Mouse (Mus musculus) cerebellum, adult 9-10 months (tissue): ENCODE measurements around the gene Chaf1a.

Experiments used
- DNase-seq: peaks from one replicate; pipeline ENCODE4 v3.0.0; 2022

Chaf1a gene

DNA sequence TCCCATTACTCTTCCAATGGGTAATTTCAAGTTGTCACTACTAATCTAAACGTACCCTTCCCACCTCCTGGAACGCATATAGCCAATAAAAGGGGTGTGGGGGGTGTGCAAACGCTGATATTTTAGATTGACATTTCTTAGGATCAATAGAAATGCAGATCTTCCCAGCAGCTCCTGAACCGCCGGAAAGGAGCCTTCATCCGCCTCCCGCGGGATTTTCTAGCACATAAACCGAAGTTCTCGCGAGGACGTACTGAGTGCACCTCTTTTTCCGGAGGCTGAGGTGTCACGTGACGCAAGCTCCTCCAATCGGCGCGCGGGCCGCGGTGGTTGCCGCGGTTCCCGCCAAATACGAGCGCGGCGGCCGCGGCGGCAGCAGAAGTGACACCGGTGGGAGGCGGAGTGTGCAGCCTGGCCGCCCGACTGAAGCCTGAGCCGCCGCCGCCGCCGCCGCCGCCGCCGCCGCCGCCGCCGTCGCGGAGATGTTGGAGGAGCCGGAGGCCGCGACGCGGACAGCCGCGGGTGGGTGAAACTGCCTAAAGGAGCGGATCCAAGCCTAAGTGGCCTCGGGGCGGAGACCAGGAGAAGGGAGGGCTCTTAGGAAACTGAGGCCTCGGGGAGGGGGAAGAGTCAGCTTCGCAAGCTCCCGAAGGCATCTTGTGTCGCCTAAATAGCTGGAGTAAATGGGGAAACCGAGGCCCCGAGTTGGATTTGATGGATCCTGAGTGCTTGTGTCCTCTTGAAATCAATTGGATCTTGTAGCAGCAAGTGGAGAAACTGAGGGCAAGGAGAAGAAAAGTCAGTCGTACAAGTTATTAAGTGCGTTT lies at the start of gene Chaf1a:
Gene Chaf1a (plus strand): TSS at position 410 of the 827 bp plus-strand sequence.
- peak; percentile 97 for DNase-seq

DNA sequence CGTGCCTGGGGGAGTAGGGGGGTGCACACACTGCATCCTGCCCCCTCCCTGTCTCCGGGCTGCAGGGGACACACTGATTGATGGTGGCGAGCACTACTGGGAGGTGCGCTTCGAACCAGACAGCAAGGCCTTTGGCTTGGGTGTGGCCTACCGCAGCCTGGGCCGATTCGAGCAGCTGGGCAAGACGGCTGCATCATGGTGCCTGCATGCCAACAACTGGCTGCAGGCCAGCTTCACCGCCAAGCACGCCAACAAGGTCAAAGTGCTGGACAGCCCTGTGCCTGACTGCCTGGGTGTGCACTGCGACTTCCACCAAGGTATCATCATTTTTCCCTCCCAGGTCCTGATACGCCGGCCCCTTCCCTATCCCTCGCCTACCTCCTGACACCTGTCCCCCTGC lies 44.2 kb upstream of the Chaf1a start:
- no peak for DNase-seq

DNA sequence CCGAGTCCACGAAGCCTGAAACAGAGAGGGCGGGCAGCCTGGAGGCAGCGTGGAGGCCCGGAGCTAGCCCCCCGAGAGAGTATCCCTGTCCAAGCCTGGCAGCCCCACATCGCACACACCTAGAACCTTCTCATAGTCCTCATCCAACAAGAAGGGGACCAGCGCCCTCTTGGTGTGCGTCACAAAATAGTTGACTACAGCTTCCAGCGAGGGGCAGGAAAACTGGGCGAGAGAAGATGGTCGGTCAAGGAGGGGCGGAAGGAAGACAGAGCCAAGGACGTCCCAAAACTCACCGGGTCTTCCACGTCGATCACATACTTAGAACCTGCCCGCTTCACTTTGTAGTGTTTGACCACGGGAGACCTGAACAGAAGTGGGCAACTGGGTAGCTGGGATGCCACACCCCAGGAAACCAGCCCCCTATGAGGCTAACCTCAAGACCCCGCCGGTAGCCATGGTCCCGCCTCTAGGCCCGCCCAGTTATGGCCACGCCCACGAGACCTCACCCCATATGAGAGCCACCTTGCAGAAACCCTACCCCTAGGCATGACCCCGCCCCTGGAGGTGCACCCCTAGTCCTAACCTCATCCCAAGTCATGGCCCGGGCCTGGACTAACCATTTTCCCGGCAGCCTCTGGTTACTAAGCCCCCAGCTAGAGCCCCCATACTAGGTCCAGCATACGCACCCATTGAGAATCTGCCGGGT lies 40.3 kb upstream of the Chaf1a start:
- no peak for DNase-seq

DNA sequence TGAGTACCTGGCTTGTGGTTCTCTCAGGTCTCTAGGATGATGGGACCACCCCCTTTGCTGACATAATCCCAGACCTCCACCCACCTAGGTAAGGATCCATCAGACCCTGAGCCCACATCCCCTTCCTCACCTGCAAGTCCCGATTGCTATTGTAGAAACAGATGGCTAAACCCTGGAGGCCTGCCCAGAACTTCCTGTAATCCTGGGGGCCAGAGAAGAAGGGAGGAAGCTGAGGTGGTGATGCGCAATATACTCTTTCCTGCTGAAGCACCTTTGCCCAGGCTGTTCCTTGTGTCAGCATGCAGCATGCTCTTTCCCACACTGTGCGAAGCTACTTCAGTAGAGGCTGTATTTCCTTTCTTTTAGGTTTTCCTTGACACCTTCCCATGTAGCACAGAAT lies 37.2 kb upstream of the Chaf1a start:
- DNase-seq = peak; percentile 63

DNA sequence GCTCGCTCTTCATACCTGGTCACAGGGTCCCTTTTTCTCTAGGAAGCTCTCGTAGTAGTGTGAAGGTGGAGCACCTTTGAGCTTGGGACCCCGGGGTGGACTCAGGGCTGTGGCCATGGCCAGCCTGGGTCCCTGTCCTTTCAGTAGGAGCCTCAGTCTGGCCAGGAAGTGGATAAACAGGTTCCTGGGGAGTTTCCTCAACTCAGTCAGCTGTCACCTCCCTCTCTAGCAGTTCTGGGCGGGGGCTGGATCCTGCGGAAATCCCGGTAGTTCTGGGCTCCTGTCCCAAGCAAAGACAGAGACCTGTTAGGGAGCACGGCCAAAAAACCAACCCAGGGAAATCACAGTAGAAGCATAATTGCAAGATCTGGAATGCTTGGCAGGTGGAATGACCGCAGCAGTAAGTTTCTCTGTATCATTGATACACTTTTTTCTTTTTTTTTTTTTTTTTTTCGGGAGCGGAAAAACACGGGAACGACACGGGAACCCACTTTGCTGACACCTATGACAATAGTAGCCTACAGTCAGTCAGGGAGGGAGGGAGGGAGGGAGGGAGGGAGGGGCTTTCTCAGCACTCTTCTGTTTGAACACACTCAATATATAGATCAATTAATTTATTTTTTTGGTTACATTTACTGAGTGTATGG lies 34.7 kb upstream of the Chaf1a start, which contains the start of the genes Stap2 and Mpnd:
Gene Stap2 (minus strand): TSS at position 170 of the 647 bp plus-strand sequence.
Gene Mpnd (plus strand): TSS at position 297 of the 647 bp plus-strand sequence.
- DNase-seq = peak; percentile 74

DNA sequence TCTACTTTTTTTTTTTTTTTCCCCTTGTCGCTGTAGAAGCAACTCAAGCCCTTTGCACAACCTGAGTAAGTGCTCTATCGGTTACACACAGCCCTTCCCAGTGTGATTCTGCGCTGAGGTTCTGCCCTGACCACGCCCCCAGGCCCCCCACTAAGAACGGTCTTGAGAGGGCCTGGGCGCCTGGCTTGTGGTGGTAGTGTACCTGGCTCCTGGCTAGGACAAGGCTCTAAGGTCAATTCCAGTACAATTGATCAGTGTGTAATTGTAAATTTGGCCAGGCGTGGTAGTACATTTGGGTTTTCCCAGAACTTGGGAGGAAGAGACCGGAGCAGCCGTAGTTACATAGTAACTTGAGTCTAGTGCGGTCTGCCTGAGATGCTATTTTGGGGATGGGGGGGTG lies 33.3 kb upstream of the Chaf1a start:
- DNase-seq = peak; percentile 68

DNA sequence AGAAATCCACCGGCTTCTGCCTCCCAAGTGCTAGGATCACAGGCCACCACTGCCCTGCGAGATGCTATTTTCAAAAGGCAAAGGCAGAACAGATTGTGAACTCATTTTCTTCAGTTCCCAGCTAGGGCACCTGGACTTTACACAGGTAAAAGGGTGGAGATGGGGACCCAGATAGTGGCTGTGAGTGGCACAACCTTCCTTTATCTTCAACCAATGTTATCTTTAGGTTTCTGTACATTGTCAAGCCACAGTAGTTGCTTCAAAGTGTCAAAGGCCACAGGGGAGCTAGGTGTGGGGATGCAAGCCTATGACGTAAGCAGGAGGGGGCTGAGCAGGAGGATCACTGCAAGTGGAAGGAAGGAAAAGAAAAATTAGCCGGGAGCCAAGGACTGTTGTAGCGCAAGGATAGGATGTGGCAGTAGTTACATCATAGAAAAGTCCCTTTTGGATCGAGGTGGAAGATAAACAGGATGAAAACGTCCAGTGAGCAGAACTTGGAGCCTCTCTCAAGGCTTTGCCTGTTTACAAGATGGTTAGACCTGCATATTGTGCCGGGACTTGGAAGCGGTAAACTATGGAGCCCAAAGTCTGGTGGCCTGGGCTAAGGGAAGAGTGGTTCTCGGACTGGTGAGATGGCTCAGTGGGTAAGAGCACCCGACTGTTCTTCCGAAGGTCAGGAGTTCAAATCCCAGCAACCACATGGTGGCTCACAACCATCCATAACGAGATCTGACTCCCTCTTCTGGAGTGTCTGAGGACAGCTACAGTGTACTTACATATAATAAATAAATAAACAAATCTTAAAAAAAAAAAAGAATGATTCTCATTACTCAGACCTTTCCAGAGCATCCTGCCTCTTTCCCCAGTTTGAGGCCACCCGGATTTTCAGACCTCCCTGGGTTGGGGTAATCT lies 32.5 kb upstream of the Chaf1a start:
- DNase-seq = peak; percentile 62

DNA sequence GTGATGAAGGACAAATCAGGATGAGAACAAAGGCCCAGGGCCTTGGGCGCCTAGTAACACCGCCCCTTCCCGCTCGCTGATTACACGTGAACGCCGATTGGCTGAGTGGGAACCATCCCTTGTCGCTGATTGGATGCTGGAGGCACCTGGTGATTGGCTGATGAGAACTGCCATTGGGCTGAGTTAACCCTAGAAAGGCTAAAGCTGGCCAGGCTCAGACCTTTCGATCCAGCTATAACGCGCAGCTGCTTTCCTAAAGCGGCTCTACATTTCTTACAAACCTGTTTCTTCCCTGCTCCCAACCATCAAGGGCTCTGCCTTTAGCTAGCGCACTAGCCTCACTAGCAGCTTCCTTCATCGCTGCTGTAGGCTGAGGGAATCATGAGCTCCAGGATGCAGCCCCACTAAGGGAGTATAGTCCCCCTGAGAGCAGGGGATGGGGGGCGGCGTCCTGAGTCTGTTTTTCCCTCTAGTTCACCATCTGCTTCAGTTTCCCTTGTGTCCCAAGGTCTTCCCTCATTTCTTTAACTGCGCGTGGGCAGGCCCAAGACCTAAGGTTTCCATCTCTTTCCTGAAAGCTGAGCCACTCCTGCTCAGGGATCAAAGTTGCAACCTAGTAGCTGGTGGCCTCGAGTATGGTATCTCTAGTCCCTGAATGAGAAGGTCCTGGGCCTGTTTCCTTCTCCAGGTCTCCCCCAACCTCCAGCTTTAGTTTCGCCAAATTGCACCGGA lies 31.7 kb upstream of the Chaf1a start:
- DNase-seq = peak; percentile 95

DNA sequence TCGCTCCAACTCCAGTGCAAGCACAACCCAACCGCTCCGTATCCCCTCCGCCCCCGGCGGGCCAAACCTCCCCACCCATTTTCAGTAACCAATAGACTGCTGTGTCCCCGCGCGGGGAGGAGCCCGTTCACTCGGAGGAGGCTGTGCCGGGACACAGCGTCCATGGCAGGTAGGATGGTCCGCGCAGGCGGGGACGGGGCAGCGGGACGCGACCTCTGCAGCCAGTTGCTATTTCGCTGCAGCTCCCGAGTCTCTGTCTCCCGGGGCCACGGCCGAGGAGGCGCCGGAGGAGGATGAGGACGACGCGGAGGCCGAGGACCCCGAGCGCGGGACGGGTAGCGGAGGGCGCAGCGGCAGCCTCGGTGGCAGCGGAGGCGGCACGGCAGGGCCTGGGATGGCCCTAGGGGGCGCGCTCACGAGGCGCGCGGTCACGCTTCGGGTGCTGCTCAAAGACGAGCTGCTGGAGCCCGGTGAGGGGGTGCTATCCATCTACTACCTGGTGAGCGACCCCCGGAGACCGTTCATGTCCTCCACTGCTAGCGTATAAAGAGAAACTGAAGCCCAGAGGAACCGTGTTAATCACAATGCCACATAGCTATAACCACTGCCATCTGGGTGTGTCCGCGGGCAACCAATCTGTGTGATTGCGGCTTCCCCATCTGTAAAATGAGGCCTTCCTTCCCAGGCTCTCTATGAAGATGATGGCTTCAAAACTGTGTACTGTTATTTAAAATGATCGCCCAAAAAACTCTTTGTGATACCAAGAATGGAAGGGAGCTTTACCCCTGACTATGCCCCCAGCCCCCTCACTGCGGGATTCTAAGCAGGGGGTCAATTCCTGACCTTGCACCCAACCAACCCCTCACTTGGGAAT lies 30.9 kb upstream of the Chaf1a start:
- DNase-seq = peak; percentile 93

DNA sequence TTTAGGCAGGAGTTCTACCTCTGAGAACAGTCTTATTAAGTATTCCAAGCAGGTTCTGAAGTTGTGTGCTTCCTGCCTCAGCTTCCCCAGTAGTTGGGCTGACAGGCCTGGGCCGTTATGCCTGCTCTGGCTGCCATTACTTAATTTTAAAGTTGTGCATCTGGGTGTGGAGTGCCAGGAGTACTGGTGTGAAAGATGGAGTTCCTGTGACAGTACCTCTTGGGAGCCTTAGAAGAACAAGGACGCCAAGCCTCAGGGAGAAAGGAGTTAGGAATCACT lies 30.3 kb upstream of the Chaf1a start:
- DNase-seq = no peak

DNA sequence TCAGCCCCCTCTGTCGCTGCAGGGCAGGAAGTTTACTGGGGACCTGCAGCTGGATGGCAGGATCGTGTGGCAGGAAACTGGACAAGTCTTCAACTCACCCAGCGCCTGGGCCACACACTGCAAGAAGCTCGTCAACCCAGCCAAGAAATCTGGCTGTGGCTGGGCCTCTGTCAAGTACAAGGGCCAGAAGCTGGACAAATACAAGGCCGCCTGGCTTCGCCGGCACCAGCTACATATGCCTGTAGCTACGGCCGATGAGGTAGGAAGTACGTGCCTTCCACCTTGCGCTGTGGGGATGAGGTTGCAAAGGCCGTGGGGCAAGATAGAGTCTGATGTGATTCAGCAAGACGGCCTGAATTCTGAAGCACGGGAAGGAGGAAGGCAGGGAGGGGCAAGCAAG lies 30.0 kb upstream of the Chaf1a start:
- peak; percentile 61 for DNase-seq

DNA sequence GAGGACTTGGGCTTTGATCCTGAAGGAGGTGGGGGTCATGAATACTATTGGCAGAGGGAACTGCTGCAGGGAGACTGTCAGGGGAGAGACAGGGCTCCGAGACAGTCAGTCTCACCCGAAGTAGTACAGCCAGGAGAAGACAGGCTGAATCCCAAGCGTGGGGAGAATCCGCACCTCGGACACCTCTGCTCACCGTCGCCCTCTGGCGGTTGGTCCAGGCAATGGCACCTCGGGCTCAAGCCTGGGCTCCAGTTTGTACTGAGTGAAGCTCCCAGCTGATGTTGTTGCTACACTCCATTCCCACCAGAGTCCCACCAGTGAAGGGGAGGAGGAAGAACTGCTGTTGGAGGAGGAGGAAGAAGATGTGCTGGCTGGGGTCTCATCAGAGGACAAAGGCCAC lies 29.6 kb upstream of the Chaf1a start:
- DNase-seq = peak; percentile 85

DNA sequence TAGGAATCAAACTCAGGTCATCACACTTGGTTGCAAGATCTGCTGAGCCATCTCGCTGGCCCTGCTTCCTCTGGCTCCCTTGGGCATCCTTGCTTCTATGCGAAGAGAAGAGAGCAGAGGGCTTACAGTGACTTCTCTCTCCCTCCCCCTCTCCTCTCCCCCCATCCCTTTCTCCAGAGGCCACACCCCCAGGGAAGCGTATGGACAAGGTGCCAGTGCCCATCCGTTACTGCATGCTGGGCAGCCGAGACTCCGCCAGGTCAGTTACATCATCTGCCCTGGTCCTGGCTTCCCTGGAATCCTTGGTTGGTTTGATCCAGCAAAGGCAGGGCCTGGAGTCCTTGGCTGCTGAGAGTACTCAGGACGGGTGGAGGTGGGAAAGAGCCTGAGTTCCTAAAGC lies 28.8 kb upstream of the Chaf1a start:
- peak; percentile 65 for DNase-seq

DNA sequence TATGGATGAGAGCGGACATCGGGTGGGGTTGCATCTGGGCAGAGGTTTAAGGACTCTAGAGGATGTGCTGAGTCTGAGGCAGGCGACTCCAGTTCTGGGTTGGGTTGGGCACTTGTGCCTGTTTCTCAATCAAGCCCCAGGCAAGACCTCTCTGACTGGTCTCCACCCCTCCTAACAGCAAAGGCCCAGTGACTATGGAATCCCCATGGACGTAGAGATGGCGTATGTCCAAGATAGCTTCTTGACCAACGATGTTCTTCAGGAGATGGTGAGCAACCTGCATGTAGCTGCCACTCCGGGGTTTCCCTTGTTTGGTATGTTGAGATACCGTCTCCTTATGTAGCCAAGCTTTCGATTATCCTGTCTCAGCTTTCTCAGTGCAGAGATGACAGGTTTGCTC lies 24.9 kb upstream of the Chaf1a start:
- DNase-seq = no peak

DNA sequence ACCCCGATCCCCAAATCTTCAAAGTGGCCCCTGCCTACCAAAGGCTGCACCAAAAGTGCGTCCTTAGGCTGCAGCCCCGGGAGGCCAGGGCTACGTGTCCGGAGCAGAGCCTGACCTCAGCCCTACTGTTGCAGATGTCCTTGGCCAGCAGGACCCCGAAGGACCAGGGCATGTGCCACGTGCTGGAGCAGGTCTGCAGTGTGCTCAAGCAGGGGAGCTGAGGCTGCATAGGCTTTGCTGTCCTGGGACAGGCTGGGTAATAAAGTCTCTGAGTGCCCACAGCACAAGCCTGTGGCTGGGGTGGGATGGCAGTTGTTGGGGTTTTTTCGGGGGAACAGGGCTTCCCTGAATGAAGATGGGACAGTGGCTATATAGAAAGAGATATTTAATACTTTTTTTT lies 23.9 kb upstream of the Chaf1a start:
- no peak for DNase-seq

DNA sequence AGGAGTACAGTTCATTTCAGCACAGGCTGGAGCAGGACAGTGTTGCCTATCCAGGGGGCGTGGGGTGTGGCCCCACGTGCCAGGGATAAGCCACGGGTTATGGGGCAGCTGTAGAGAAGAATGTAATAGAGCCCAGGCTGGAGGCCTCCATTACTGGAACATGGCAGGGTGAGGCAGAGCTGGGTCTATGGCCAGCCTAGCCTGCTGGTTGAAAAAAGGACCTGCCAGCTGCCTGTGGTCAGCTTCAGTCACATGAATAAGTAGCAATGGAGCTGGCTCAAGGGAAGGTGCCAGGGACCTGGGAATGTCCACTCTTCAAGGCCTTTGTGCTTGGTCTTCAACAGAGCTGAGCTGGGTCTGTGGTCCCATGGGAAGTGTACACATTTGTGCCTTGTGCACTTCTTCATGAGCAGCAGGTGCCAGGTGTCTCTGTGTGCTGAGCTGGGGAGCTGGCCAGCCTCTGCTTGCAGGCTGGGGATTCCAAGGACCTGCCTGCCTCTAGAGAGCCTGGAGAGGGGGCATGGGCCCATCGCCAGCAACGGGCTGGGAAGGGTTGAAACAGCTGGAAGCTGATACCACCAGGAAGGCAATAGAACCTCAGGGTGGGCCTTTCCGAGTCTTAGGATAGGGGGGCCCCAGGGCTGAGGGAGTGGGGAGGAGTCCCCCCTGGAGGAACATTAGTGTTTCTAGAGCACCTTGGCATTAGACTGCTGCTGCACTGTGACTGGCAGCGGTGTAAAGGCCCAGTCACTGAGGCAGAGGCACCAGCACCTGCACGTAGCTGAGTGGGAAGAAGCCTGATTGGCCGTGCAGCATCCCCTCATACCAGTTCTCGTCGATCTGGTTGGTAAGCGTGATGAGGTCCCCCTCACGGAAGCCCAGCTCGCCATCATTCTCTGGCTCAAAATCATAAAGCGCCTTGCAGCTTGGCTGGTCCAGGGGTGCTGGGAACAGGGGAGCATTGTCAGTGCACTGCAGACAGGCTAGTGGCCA lies 23.1 kb upstream of the Chaf1a start:
- peak; percentile 63 for DNase-seq

DNA sequence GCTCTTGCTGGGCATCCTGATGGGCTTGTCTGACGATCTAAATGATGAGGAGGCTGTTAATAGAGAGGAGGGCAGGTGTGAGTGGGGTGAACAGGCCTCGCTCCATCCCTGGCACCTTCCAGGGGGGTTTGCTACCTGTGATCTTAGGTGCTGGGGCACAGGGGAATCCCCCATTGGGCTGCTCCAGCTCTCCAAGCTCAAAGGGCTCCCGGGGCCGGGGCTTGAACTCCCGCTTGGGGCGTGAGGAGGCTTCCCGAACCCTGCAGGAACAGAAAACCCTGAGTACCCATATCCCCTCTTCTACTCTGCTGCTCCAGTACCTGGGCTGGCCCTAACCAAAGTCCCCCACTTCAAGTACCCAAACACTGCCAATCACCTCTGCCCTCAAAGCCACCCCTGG lies 22.4 kb upstream of the Chaf1a start:
- DNase-seq = peak; percentile 62

DNA sequence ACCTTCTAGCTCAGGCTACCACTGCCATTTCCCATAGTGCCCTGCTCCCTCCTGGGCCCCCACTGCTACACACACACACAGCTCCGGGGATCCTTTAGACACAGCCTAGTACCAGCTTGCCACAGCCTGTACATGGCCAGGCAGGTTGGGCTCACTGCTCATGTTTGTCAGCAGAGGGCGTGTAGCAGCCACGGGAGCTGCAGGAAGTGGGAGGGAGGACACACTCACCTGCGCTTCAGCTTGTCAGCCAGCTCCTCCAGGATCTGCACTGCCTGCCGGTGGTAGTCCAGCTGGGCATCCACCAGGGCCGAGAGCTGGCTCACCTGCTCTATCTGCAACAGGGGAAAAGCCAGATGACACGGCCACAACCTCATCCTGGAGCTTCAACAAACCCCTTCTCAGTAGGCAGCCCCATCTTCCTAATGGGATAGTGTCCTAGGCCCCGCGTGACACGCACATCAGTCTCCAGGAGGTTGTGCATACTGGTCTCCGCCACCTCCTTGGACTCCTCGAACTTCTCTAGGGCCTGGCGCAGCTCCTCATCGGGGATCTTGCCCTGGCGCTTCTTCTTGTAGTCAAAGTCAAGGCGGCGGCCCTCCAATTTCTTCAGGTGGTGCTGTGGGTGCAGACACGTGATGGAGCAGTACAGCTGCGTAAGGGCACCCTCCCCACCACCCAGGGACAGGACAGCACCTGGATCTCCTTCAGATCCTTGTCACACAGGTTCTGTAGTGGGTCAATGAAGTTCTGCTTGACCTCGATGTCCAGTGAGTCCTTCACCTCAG lies 21.7 kb upstream of the Chaf1a start:
- peak; percentile 87 for DNase-seq
